Mouse (Mus musculus): ENCODE results near the gene Nrxn2. TPM values are rescaled to one million over a fixed set of nuclear protein-coding genes. Genes with fewer than 3 reads are reported as not detected.

The Nrxn2 gene
- polyA plus RNA-seq, 1 experiment: 1.7 TPM

- DNase-seq (ENCODE audit: low read depth): no peak
Observed at GRCm38 (mm10) chr19:6542367-6543034, 124.0 kb downstream of the Nrxn2 start, which contains the start of gene Slc22a12. Gene Slc22a12 (minus strand): TSS chr19:6543032.

GRCm38 (mm10) chr19:6543035-6543383, 124.5 kb downstream of the Nrxn2 start:
- DNase-seq (ENCODE audit: low read depth): no peak

- DNase-seq (ENCODE audit: low read depth): no peak
Observed at GRCm38 (mm10) chr19:6543518-6543917, 125.0 kb downstream of the Nrxn2 start.

GRCm38 (mm10) chr19:6544712-6545111, 126.2 kb downstream of the Nrxn2 start:
- no peak for DNase-seq (ENCODE audit: low read depth)

DNA sequence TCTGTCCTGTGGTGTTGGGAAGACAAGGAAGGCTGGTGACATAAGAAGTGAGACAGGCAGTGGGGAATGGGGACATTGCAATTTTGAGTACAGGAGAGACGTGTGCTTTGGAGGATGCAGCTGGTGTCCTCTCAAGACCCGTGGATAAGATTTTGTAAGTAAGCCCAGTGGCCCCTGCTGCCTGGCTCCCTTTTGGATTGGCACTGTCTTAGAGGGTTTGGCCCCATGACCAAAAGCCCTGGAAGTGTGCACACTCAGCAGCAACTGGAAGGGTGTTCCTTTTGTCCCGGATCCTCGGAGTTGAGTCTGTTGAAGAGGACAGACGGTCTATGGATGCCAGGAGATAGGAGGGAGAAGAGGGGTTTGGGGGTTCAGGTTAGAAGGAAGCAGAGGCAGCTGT, 127.0 kb downstream of the Nrxn2 start:
- no peak for DNase-seq (ENCODE audit: low read depth)

DNA sequence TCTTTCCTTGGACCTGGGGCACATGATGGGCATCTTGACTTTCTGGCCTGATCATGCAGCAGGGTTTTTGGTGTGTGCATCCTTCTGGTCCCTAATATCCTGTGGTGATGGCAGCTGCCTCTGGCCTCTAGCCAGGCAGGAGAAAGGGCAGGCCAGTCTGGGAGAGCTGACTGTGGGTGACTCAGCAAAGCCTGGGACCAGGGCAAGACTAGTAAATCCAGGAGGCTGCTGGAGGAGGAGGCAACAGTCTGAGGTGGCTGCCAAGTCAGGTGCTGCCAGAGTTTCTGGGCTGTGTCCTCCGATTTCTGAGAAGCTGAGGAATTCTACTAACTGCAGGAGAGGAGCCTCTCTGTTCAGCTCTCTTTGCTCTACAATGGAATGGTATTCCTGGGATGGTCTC, 127.6 kb downstream of the Nrxn2 start:
- no peak for DNase-seq (ENCODE audit: low read depth)

DNA sequence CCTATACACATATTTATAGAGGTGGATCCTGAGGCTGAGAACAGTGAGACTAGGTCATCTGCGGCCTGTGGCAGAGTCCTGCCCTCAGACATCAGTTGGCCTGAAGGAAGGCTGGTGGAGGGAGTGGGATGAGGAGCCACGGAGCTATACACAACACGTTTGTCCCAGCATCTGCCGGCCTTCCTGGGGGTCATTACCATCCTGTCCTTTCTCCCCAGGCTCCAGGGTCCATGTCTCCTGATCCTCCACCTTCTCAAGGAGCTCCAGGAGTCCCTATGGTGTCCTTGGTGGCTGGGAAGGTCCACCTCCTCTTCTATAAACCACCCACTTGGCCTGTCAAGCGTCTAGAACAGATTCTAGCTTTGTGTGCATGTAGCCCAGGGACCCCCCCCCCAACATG, 129.3 kb downstream of the Nrxn2 start:
- DNase-seq (ENCODE audit: low read depth): no peak

DNA sequence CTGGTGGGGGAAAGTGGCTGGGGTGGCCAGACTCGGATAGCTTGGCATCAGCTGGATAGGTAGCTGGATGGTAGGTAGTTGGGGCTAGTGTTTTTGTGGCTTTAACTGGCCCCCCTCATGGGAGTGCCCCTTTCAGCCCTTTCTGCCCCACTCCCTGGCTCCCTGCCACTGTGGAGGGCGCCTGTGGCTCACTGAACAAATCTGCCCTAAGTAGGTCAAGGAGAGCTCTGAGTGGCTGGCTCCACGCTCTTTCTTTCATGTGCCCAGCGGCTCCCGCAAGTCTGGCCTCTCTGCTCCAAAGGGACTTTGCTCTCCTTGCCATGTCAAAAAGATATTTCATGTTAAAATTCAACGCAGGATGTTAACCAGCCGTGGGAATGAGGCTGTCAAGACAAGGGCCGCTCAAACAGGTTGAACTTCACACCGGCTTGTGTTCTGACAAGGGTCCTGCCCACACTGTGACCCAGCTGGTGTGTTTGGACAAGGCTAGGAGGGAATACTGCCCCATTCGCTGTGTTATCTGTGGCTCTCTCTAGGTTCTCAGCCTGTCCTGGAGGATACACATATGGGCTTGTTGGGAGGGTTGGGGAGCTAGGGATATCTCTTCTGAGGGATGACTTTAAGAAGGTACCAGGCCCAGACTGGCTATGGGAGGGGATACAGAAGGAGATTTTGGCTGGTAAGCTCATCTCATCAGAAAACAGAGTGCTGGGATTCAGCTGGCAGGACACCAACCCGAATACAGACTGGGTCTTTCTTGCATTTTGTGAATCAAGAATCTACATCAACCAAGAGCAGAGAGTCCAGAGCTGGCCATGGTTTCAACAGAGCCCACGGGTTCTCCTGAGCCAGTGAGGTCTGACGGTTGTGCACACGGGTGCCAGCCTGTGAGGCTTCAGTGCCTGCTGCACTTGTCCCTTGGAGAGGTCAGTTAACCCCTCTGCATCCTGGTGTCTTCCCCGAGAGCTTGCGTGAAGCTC, 130.2 kb downstream of the Nrxn2 start:
- no peak for DNase-seq (ENCODE audit: low read depth)

DNA sequence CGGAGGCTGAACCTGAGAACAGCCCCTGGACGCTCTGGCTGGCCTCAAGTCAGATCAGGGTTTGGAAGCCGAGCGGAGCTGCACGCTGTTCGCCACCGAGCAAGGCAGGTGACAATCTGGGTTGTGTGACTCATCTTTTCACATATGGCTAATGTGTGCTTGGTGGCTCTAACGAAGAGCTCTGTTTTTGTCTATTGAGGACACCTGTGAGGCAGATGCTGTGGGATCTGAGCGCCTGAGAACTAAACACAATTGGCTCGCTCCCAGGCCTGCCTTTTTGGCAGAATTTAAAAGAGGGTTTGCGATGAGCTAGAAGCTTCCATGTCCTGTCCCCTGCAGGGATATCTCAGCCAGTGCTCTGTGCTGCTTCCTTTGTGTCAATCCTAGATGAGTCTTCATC, 131.0 kb downstream of the Nrxn2 start:
- DNase-seq (ENCODE audit: low read depth): no peak

DNA sequence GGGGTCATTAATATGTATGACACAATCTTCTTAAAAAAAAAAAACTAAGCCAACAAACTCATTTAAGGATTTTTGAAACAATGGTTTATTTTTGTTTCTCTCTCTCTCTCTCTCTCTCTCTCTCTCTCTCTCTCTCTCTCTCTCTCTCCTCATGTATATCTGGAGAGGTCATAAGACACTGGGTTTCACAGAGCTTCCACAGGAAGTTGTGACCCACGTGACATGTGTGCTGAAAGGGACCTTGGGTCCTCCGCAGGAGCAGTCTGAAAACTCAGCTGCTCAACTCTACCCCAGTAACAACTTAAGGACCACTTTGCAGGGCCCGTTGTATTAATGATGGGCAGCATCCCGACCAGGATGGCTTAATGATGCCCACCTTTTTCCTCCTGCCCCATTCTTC, 132.7 kb downstream of the Nrxn2 start:
- no peak for DNase-seq (ENCODE audit: low read depth)

- DNase-seq (ENCODE audit: low read depth): no peak
Observed at GRCm38 (mm10) chr19:6552302-6553028, 133.9 kb downstream of the Nrxn2 start.

- no peak for DNase-seq (ENCODE audit: low read depth)
Observed at GRCm38 (mm10) chr19:6553174-6553573, 134.6 kb downstream of the Nrxn2 start.

- no peak for DNase-seq (ENCODE audit: low read depth)
Observed at GRCm38 (mm10) chr19:6553819-6554582, 135.5 kb downstream of the Nrxn2 start.

DNA sequence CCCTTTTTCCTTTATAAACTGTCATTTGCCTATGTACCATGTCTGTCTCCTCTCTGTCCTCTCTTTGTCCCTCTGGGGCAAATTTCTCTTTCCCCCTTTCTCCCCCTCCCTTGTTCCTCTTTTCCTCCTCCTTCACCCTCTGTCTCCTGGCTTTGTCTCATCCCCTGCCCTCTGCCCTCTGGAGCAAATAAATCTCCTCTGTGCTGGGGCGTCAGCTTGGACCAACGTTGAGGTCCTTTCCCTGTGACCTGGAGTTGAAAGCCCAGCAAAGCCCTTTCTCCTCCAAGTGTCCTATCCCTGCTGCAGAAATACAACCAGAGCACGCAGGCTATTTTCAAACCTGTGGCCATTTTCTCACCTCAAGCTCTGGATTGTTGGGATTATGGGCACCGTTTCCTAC, 141.0 kb downstream of the Nrxn2 start:
- DNase-seq (ENCODE audit: low read depth): no peak

DNA sequence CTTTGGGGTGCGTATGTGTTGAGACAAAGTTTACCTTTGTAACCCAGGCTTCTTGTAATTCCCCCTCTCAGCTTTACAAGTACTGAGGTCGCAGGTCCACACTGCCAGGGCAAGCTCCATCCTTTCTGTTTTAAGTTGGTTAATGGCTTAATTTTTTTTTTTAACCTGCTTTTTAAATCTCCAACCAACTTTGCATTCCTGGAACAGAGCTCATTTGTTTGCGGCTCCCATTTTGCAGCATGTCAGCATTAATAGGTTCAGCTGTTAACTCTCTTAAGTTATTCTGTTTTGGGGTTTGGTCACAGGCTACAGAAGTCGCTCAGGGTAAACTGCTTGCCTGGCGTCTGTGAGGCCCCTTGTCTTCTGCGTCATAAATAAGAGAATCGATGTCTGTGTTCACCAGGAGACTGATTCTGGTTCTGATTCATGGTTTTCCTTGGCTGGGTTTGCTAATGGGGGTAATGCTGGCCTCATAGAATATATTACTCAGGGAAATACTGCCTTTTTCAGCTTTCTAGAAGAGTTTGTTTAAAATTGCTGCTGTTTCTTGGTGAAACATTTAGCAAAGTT, 141.8 kb downstream of the Nrxn2 start:
- no peak for DNase-seq (ENCODE audit: low read depth)

- DNase-seq (ENCODE audit: low read depth): no peak
Observed at GRCm38 (mm10) chr19:6565136-6565535, 146.6 kb downstream of the Nrxn2 start.

DNA sequence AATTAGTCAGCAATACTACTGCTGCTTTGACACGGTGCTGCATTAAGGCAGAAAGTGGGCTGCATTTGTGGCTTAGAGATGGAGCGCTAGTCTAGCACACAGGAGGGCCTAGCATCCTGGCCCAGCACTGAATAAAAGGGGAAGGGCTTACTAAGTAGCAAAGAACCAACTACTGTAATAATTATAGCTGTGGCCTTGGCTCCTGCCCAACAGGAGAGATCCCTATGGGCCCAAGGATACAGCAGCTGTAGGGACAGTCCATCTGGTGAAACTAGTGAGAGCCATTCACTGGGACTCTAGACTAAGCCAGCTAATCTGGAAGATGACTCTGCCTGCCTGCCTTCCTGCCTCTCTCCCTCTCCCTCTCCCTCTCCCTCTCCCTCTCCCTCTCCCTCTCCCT, 147.9 kb downstream of the Nrxn2 start:
- no peak for DNase-seq (ENCODE audit: low read depth)

DNA sequence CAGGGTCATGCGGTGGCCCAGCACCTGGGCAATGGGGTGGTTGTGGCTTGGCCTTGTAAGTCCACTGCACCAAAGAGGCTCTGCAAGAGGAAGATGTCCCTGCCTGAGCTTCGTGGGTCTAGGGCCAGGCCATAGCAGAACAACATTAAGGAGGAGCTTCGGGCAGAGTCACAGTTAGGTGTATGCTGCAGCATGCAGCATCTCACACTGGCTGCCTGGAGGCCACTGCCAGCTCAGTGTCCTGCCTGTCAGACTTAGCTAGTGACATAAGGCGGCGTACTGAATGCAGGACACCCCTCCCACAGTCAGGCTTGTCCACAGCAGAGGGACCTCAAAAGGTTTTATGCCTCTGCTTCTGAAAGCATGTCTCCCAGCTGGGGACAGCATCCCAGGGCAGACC, 150.5 kb downstream of the Nrxn2 start:
- DNase-seq (ENCODE audit: low read depth): no peak

DNA sequence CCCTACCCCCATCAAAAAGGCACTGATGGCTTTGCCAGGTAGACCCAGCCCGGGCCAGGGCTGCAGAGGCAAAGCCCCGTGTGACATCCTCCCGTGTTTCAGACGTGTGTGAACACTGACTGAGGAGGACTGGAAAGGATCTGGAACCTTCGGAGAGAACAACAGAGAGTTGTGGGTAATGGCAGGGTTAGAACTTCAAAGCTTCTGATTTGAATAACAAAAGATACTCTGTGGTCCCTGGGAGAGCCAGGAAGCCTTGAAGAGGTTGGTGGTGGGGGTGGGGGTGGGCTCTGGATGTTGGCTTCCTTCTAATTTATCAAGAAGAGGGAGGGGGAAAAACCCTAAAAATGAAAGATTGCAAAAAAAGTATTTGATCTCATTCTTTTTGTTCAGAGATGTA, 151.0 kb downstream of the Nrxn2 start:
- DNase-seq (ENCODE audit: low read depth): no peak

- no peak for DNase-seq (ENCODE audit: low read depth)
Observed at GRCm38 (mm10) chr19:6571476-6571875, 152.9 kb downstream of the Nrxn2 start.

DNA sequence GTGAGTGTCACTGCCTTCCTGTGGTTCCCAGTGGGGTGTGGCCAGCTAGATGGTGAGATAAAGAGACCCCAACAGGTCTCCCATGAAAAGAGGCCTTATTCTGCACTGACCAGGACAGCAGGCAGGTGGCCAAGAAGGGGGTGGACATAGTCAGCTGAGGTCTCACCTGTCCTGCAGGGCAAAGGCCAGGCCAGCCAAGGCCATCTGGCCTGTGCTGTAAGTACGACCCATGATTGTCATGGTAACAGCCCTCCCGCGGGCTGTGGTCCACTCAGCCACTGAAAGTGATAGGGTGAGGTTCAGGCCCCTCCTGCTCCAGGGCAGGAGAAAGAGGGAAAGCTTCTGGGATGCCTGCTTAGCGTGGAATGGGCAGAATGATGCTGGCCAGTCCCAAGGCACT, 153.5 kb downstream of the Nrxn2 start:
- DNase-seq (ENCODE audit: low read depth): no peak

All from gonadal fat pad, adult 2 months (tissue).